Mouse (Mus musculus): ENCODE data around the gene Gnb1.

DNA sequence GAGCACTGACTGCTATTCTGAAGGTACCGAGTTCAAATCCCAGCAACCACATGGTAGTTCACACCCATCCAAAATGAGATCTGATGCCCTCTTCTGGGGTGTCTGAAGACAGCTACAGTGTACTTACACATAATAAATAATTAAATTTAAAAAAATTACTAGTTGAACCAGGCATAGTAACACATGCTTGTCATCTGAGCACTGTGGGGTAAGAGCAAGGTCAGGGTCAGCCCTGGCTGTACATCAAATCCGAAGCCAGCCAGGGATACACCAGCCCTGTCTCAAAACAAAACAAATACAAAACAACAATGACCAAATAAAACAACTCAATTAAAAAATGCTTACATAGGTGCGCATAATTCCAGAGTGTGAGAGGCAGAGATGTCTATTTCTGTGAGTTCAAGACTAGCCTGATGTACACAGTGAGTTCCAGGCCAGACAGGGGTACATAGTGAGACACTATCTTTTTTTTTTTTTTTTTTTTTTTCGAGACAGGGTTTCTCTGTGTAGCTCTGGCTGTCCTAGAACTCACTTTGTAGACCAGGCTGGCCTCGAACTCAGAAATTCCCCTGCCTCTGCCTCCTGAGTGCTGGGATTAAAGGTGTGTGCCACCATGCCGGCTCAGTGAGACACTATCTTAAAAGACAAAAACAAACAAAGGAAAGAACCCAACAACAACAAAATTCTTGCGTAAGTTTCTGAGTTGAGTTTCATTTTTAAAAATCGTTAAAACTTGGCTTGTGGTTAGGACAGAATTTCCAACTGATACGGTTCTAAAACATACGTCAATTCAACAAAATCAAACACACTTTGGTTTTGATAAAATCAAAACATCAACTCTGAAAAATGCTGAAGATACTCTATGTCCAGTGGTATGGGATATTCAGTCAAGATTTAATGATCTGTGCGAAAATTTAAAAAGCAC is 109.0 kb downstream of the Gnb1 start:
- TF ChIP-seq POLR2A (IDR thresholded peaks at IDR 0.05; ENCODE audit: low read depth, low read length) (no peak), CTCF (IDR thresholded peaks at IDR 0.05; ENCODE audit: extremely low read depth, insufficient read length, insufficient replicate concordance, low read depth, low read length) (no peak)
